8 mouse cellular contexts compared by ENCODE assay signal in genomic region chr8:90955761-90956136, GRCm38 (mm10).
A peak's percentile ranks its signal among the peaks of the same experiment; 100 is the strongest.
DNase-seq lines count a peak whose midpoint lies in the region; ATAC-seq lines count a peak whose summit lies in the region.

No protein-coding gene starts in this region.

- H3K4me3 ChIP-seq in heart, embryonic 16.5 days (ENCODE audit: low read length): peak overlapping the region; percentile 73
- peak overlapping the region; percentile 53 for H3K4me3 ChIP-seq in hindbrain, embryonic 12.5 days
- peak overlapping the region; percentile 35 for H3K4me3 ChIP-seq in midbrain, embryonic 11.5 days (ENCODE audit: low read depth, low read length)

- H3K4me2 ChIP-seq in heart, embryonic 16.5 days (ENCODE audit: low read depth, low read length): peak overlapping the region; percentile 93
- H3K4me2 ChIP-seq in hindbrain, embryonic 12.5 days (replicated peaks): peak overlapping the region; percentile 65
- peak overlapping the region; percentile 73 for H3K4me2 ChIP-seq in midbrain, embryonic 11.5 days

- ATAC-seq in heart, embryonic 16.5 days (replicated peaks; ENCODE audit: extremely low read depth, insufficient read depth, low FRiP score): no peak
- no peak for ATAC-seq in hindbrain, embryonic 12.5 days (ENCODE audit: low FRiP score)
- ATAC-seq in midbrain, embryonic 11.5 days (ENCODE audit: low FRiP score): no peak

- H3K4me1 ChIP-seq in heart, embryonic 16.5 days (ENCODE audit: control insufficient read depth, insufficient read depth, low read length): peaks cover 19% of the 10 kb centered on the region
- H3K4me1 ChIP-seq in hindbrain, embryonic 12.5 days: peaks cover 24% of the 10 kb centered on the region
- H3K4me1 ChIP-seq in midbrain, embryonic 11.5 days (ENCODE audit: control insufficient read depth, insufficient read depth, low read length): peaks cover 22% of the 10 kb centered on the region

- peak overlapping the region; percentile 99 for H3K27ac ChIP-seq in heart, embryonic 16.5 days (ENCODE audit: low read length)
- H3K27ac ChIP-seq in hindbrain, embryonic 12.5 days: peak overlapping the region; percentile 99
- peak overlapping the region; percentile 99 for H3K27ac ChIP-seq in midbrain, embryonic 11.5 days (ENCODE audit: low read depth, low read length)

- no peaks in the 10 kb centered on the region for H3K27me3 ChIP-seq in heart, embryonic 16.5 days (ENCODE audit: control insufficient read depth, insufficient read depth, low read length)
- H3K27me3 ChIP-seq in hindbrain, embryonic 12.5 days: no peaks in the 10 kb centered on the region
- H3K27me3 ChIP-seq in midbrain, embryonic 11.5 days (ENCODE audit: control insufficient read depth, insufficient read depth, low read length): no peaks in the 10 kb centered on the region

- peak overlapping the region; percentile 78 for H3K9ac ChIP-seq in heart, embryonic 16.5 days (ENCODE audit: low read length)
- peak overlapping the region; percentile 78 for H3K9ac ChIP-seq in hindbrain, embryonic 12.5 days
- peak overlapping the region; percentile 82 for H3K9ac ChIP-seq in midbrain, embryonic 11.5 days (ENCODE audit: low read length)

- DNase-seq in heart, adult 9 months (ENCODE audit: low spot score in 2 of 2): no peak
- peak; percentile 29 for DNase-seq in Muller cell, postnatal 12 days (ENCODE audit: inconsistent ontology term)
- DNase-seq in midbrain, embryonic 11.5 days (ENCODE audit: low spot score, missing footprints): no peak
- no peak for DNase-seq in frontal cortex, postnatal 14 days (ENCODE audit: low spot score in 2 of 2)
- DNase-seq in gastrocnemius, adult 18-20 months (ENCODE audit: low spot score): no peak
- DNase-seq in layer of hippocampus, adult 11-12 months (ENCODE audit: low spot score): no peak

- 0 out of 2 replicates have a peak, but pooled peaks cover 2% of the 10 kb centered on the region for H3K36me3 ChIP-seq in heart, embryonic 16.5 days (ENCODE audit: control insufficient read depth, insufficient read depth)
- H3K36me3 ChIP-seq in hindbrain, embryonic 12.5 days: no peaks in the 10 kb centered on the region
- H3K36me3 ChIP-seq in midbrain, embryonic 11.5 days (ENCODE audit: control insufficient read depth, insufficient read depth, low read length): no peaks in the 10 kb centered on the region

- no peaks in the 10 kb centered on the region for H3K9me3 ChIP-seq in heart, embryonic 16.5 days (replicated peaks; ENCODE audit: control insufficient read depth, low read length)
- no peaks in the 10 kb centered on the region for H3K9me3 ChIP-seq in hindbrain, embryonic 12.5 days (replicated peaks)
- no peaks in the 10 kb centered on the region for H3K9me3 ChIP-seq in midbrain, embryonic 11.5 days (ENCODE audit: control insufficient read depth, low read length)
